Mouse (Mus musculus): ENCODE measurements around the gene Arhgap23. TPM values are rescaled to one million over a fixed set of nuclear protein-coding genes. Genes with fewer than 3 reads are reported as not detected.

Arhgap23 gene
- total RNA-seq, 2 experiments from 2014 or later: 5.9 to 7.5 TPM

DNA sequence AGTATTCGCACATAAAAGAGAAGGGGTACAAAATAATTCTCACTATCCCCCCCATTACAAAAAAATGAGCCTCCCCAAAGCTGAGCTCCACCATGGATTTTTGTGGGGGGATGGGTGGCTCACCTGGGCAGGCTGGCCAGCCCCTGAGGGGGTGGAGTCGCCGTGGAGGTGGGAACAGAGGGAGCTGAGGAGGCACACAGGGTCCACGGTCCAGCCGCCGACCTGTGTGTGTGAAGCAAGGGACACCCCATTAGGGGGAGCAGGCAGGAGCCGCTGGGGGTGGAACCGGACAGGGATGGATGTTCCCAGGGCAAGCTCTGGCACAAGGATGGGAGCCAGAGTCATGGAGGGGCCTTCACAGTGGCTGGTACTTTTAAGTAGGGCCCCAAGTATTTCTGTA lies 133.4 kb downstream of the Arhgap23 start:
- Histone ChIP-seq H3K4me3 (no peak overlapping the region), H3K27ac (no peak overlapping the region)
- no peak for TF ChIP-seq CTCF (IDR thresholded peaks at IDR 0.05)
- intact Hi-C loops (cut with DNase I): no loop called here
- no peak for DNase-seq

Other genes starting within 250 kb of the Arhgap23 start
- 10 to 100 TPM; 49.2 to 58.9 TPM for gene Kpnb1, start 227.7 kb upstream of the Arhgap23 start, total RNA-seq (2021)
- 10 to 100 TPM; 57.6 to 77.2 TPM for gene Npepps, start 134.9 kb upstream of the Arhgap23 start, total RNA-seq (2021)
- 10 to 100 TPM; 34.1 to 50.7 TPM for gene Mrpl45, start 99.8 kb upstream of the Arhgap23 start, total RNA-seq (2021)
- under 1 TPM in 1 of 2 experiments, not detected in 1; 0.03 TPM for gene Gpr179, start 63.5 kb upstream of the Arhgap23 start, total RNA-seq (2021)
- 10 to 100 TPM; 43.2 to 48.6 TPM for gene Socs7, start 53.0 kb upstream of the Arhgap23 start, total RNA-seq (2021)
- not detected for gene 4933428G20Rik, start 84.8 kb downstream of the Arhgap23 start, total RNA-seq (2021)
- 1 to 10 TPM in 1 of 2 experiments, under 1 TPM in 1; 0.61 to 1.2 TPM for gene Srcin1, start 160.7 kb downstream of the Arhgap23 start, total RNA-seq (2021)
- 1 to 10 TPM in 1 of 2 experiments, under 1 TPM in 1; 0.98 to 1.5 TPM for gene Epop, start 214.2 kb downstream of the Arhgap23 start, total RNA-seq (2021)
- 10 to 100 TPM; 41.9 to 54.7 TPM for gene Mllt6, start 247.9 kb downstream of the Arhgap23 start, total RNA-seq (2021)